Mouse (Mus musculus): Measurements from ENCODE around the gene Acta2.
"Not testable (repeated sequence)": the region's sequence is repeated elsewhere in the genome, so short reads cannot be mapped to it uniquely, and the experiment has no call there.

Acta2 gene

DNA sequence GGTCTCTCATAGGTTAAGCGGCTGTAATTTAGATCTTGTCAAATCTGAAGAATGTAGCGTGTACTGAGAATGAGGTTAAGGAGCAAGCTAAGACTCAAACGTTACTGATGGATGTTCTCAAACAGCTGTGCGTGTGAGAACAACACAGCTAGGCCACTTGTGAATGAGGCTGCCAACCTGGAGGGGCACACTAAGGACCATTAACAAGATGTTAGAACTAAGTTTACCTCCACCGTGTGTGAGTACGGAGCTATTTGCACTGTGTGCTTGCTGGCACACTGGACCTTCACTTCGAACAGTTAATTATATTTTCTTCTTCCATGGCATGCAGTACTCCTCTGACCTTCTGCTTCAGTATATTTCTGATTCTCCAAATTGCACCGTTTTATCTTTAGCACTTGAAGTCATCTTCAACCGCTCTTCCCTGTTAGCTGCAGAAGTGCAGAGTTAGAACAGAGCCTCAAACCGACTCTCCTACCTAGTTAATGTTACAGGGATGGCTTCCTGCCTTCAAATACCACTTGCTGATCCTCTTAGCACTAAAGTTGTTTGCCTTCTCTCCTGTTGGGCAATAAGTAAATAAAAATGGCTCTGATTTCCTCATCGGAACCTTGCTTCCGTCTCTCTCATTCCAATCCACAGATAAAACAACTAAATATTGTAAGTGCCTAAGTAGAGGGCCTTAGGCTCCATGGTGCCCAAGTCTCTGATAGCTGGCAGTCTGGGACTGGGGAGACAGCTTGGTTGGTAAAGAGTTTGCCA is 42.7 kb downstream of the Acta2 start:
- Histone ChIP-seq H3K36me3 (ENCODE audit: insufficient read depth, low read length) (no peaks in the 10 kb centered on the region), H3K9me3 (ENCODE audit: low read length) (no peaks in the 10 kb centered on the region), H3K4me1 (replicated peaks; ENCODE audit: low read depth, low read length) (peaks cover 31% of the 10 kb centered on the region), H3K27me3 (ENCODE audit: insufficient read depth, low read length) (no peaks in the 10 kb centered on the region), H3K4me3 (replicated peaks; ENCODE audit: low read length) (no peak overlapping the region)
- TF ChIP-seq NANOG (IDR thresholded peaks at IDR 0.05; ENCODE audit: borderline replicate concordance, low read length) (no peak), POU5F1 (IDR thresholded peaks at IDR 0.05; ENCODE audit: borderline replicate concordance, low read length) (no peak), CTCF (conservative IDR thresholded peaks at IDR 0.05; ENCODE audit: low read length) (no peak)

DNA sequence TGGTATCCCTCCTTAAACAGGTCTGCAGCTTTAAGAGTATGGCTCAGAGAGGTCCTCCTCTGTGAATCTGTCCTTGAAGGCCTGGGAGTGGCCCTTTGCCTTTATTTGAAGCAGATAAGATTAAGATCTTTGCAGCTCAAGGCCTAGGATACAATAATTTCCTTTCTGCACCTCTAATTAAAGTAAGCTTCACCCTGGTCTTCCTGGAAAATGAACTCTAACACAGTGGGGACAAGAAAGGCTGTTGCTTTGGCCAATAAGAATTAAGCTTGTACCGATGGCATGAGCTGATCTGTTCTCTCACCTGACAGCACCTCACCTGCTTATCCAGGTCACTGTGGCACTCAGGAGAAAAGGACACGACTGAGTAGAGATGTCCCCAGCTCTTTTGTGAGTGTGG is 44.5 kb downstream of the Acta2 start:
- no peaks in the 10 kb centered on the region for H3K36me3 ChIP-seq (ENCODE audit: insufficient read depth, low read length)
- no peaks in the 10 kb centered on the region for H3K9me3 ChIP-seq (ENCODE audit: low read length)
- H3K27me3 ChIP-seq (ENCODE audit: insufficient read depth, low read length), result no peaks in the 10 kb centered on the region
- TF ChIP-seq NANOG (IDR thresholded peaks at IDR 0.05; ENCODE audit: borderline replicate concordance, low read length), result no peak
- no peak for TF ChIP-seq POU5F1 (IDR thresholded peaks at IDR 0.05; ENCODE audit: borderline replicate concordance, low read length)
- no peak for TF ChIP-seq CTCF (conservative IDR thresholded peaks at IDR 0.05; ENCODE audit: low read length)
- no peak overlapping the region for H3K4me3 ChIP-seq (replicated peaks; ENCODE audit: low read length)
- peaks cover 31% of the 10 kb centered on the region for H3K4me1 ChIP-seq (replicated peaks; ENCODE audit: low read depth, low read length)

DNA sequence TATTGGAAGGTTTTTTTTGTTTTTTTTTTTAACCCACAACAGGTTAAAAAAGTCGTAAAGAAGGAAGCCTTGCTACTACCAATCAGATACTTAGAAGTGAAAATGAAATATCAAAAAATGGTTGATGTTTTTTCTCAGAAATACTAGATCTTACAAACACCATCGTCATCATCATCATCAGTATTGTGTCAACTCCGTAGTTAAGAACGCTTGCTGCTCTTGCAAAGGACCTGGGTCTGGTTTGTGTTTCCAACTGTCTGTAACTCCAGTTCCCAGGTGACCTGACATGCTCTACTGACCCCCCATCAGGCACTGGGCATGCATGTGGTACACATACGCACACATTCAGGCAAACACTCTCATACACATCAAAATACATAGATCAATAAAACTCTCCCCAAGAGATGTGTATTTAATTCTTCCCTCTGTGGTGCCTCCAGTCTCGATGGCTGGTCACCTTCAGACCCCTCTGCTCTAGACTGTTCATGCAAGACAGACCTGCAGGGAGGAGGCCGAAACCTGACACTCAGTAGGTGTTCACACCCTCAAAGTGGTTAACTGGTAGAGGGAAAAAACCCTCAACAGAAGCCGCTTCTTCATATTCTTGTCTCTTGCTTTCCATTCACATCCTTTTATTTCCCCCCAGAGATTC is 45.3 kb downstream of the Acta2 start:
- Histone ChIP-seq H3K4me3 (replicated peaks; ENCODE audit: low read length) (no peak overlapping the region), H3K9me3 (ENCODE audit: low read length) (no peaks in the 10 kb centered on the region), H3K4me1 (replicated peaks; ENCODE audit: low read depth, low read length) (peaks cover 31% of the 10 kb centered on the region), H3K36me3 (ENCODE audit: insufficient read depth, low read length) (no peaks in the 10 kb centered on the region), H3K27me3 (ENCODE audit: insufficient read depth, low read length) (no peaks in the 10 kb centered on the region)
- TF ChIP-seq CTCF (conservative IDR thresholded peaks at IDR 0.05; ENCODE audit: low read length), result no peak
- TF ChIP-seq POU5F1 (IDR thresholded peaks at IDR 0.05; ENCODE audit: borderline replicate concordance, low read length), result no peak
- TF ChIP-seq NANOG (IDR thresholded peaks at IDR 0.05; ENCODE audit: borderline replicate concordance, low read length), result no peak

DNA sequence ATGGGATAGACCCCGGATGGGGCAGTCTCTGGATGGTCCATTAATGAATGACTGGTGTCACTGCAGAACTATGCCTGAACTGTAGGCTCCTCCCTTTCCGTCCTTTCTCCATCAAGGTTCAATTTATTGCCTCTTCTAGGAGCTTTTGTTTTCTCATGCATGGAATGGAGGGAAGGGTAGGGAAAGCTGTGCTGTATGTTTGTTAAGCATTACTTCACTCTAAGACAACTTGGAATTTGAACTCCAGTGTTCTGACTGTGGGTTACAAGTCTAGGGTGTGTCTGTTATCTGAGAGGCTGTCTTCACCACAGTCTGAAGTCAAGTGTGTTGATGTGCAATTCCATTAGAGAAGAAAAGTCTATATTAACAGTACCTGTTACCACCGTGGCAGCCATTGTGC is 46.4 kb downstream of the Acta2 start:
- no peak overlapping the region for H3K4me3 ChIP-seq (replicated peaks; ENCODE audit: low read length)
- no peaks in the 10 kb centered on the region for H3K27me3 ChIP-seq (ENCODE audit: insufficient read depth, low read length)
- no peaks in the 10 kb centered on the region for H3K9me3 ChIP-seq (ENCODE audit: low read length)
- peaks cover 27% of the 10 kb centered on the region for H3K4me1 ChIP-seq (replicated peaks; ENCODE audit: low read depth, low read length)
- no peak; the same call in 1 of the 2 replicates for TF ChIP-seq NANOG (IDR thresholded peaks at IDR 0.05; ENCODE audit: borderline replicate concordance, low read length)
- TF ChIP-seq CTCF (conservative IDR thresholded peaks at IDR 0.05; ENCODE audit: low read length), result no peak
- no peak for TF ChIP-seq POU5F1 (IDR thresholded peaks at IDR 0.05; ENCODE audit: borderline replicate concordance, low read length)
- no peaks in the 10 kb centered on the region for H3K36me3 ChIP-seq (ENCODE audit: insufficient read depth, low read length)

DNA sequence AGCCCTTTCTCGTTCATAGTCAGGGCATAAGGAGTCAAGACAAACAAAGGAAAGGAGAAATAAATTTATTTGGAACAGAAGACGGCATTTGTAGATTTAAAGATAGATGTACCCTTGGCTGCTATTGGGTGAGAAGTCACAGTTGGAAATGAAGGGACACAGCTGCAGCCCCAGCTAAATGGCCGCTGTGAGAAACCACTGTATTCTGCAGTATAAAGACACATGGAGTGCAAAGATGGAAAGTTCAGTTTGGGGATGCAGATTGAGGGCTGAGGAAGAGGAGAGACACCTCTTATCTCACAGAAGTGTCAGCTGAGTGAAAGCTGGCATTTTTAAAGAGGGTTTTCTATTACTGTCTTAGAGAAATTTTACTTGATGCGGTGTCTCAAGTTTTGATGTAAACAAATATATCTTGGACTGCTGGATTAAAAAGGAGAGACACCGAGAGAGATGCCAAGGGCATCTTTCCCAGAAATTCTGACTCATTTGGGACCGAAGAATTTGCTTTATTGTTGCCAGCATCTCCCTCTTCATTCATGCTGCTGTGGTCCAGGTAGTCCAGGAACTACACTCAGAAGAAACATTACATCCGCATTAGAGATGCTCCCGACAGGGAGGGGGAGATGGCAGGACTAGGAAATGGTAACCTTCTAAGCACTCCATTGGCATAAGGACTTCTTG is 48.5 kb downstream of the Acta2 start:
- H3K4me1 ChIP-seq (replicated peaks; ENCODE audit: low read depth, low read length), result peaks cover 27% of the 10 kb centered on the region
- H3K36me3 ChIP-seq (ENCODE audit: insufficient read depth, low read length), result no peaks in the 10 kb centered on the region
- no peaks in the 10 kb centered on the region for H3K27me3 ChIP-seq (ENCODE audit: insufficient read depth, low read length)
- no peak for TF ChIP-seq CTCF (conservative IDR thresholded peaks at IDR 0.05; ENCODE audit: low read length)
- TF ChIP-seq NANOG (IDR thresholded peaks at IDR 0.05; ENCODE audit: borderline replicate concordance, low read length), result no peak
- TF ChIP-seq POU5F1 (IDR thresholded peaks at IDR 0.05; ENCODE audit: borderline replicate concordance, low read length), result no peak
- no peak overlapping the region for H3K4me3 ChIP-seq (replicated peaks; ENCODE audit: low read length)
- no peaks in the 10 kb centered on the region for H3K9me3 ChIP-seq (ENCODE audit: low read length)

DNA sequence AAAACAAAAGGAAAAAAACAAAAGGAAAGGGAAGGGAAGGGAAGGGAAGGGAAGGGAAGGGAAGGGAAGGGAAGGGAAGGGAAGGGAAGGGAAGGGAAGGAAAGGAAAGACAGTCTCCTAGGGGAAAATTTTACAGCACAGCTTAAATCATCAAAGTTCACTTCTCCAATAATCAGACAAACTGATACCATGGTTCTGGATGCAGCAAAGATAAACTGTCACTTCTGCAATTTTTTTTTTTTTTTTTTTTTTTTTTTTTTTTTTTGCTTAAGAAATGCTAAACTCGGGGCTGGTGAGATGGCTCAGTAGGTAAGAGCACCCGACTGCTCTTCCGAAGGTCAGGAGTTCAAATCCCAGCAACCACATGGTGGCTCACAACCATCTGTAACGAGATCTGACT is 49.3 kb downstream of the Acta2 start:
- H3K4me1 ChIP-seq (replicated peaks; ENCODE audit: low read depth, low read length), result peaks cover 27% of the 10 kb centered on the region
- not testable (repeated sequence) for H3K27me3 ChIP-seq (ENCODE audit: insufficient read depth, low read length); H3K36me3 ChIP-seq (ENCODE audit: insufficient read depth, low read length); H3K4me3 ChIP-seq (replicated peaks; ENCODE audit: low read length); H3K9me3 ChIP-seq (ENCODE audit: low read length)

DNA sequence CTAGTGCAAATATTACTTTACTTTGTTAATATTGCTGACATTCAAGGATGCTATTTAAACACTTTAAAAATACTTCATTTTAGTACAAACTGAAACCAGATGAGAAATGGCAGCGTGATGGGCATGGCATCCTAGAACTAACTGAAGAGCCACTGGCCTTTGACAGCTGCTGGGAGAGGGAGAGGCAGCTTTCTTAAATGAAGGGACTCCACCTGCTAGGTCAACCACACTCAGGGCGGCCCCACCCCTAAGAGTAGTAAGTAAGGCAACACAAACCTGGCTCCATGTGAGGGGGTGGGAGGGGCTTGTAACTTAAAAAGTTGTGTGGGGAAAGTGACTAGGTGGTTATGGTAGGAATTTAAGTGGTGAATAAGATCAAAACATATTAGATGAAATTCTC is 52.7 kb downstream of the Acta2 start:
- Histone ChIP-seq H3K4me1 (replicated peaks; ENCODE audit: low read depth, low read length) (peaks cover 10% of the 10 kb centered on the region), H3K27me3 (ENCODE audit: insufficient read depth, low read length) (no peaks in the 10 kb centered on the region), H3K9me3 (ENCODE audit: low read length) (no peaks in the 10 kb centered on the region), H3K36me3 (ENCODE audit: insufficient read depth, low read length) (no peaks in the 10 kb centered on the region), H3K4me3 (replicated peaks; ENCODE audit: low read length) (no peak overlapping the region)
- TF ChIP-seq NANOG (IDR thresholded peaks at IDR 0.05; ENCODE audit: borderline replicate concordance, low read length), result no peak

DNA sequence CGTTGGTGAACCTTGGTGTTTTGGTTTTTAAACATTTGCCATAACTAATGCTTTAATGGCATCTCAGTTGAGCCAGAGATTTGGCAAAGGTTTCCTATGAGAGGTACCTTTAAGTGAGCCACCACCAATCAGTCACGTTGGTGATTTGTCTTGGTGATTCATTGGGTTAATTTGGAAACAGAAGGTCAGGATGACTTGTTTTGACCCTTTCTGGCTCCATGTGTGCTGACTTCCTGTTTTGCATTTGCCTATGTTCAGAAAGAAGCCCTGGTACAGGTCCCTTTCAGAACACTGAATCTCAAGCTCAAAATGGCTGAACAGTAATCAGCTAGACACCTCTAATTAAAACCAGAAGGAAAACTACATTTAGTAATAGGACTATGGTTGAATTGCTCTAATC is 55.9 kb downstream of the Acta2 start:
- H3K27me3 ChIP-seq (ENCODE audit: insufficient read depth, low read length), result no peaks in the 10 kb centered on the region
- TF ChIP-seq CTCF (conservative IDR thresholded peaks at IDR 0.05; ENCODE audit: low read length) (no peak), POU5F1 (IDR thresholded peaks at IDR 0.05; ENCODE audit: borderline replicate concordance, low read length) (no peak), NANOG (IDR thresholded peaks at IDR 0.05; ENCODE audit: borderline replicate concordance, low read length) (no peak)
- H3K4me3 ChIP-seq (replicated peaks; ENCODE audit: low read length), result no peak overlapping the region
- no peaks in the 10 kb centered on the region for H3K9me3 ChIP-seq (ENCODE audit: low read length)
- H3K36me3 ChIP-seq (ENCODE audit: insufficient read depth, low read length), result no peaks in the 10 kb centered on the region
- peaks cover 37% of the 10 kb centered on the region for H3K4me1 ChIP-seq (replicated peaks; ENCODE audit: low read depth, low read length)
